Mouse (Mus musculus) forebrain, postnatal 0 days (tissue): ENCODE measurements around the gene Irf2bp2. TPM values are rescaled to one million over a fixed set of nuclear protein-coding genes. Genes with fewer than 3 reads are reported as not detected.
A peak's percentile ranks its signal among the peaks of the same experiment; 100 is the strongest.

Source experiments
- ATAC-seq: fragments of 200-750 bp; cut with Nextera tagmentation; 2 replicates; pipeline ENCODE4 v1.8.0; 2017; ENCODE audit warnings: mild to moderate bottlenecking, moderate library complexity
- DNase-seq: peaks from one replicate; pipeline ENCODE4 v3.0.0-alpha.2; 2015
- H3K27ac ChIP-seq: fragments of 300-500 bp; sonication (generic); 2 replicates; pipeline ENCODE4 v1.5.1; 2014; ENCODE audit warnings: low read depth, mild to moderate bottlenecking, antibody characterized with exemption, low read length, moderate library complexity, mixed read lengths
- H3K27me3 ChIP-seq: fragments of 300-500 bp; sonication (generic); 2 replicates; pipeline ENCODE4 v1.6.1; 2014; ENCODE audit warnings: mild to moderate bottlenecking, low read length, mixed read lengths; ENCODE audit not compliant: insufficient read depth
- H3K36me3 ChIP-seq: fragments of 300-500 bp; sonication (generic); 2 replicates; pipeline ENCODE4 v1.6.1; 2014; ENCODE audit warnings: mild to moderate bottlenecking, moderate library complexity; ENCODE audit not compliant: insufficient read depth
- H3K4me1 ChIP-seq: fragments of 300-500 bp; sonication (generic); 2 replicates; pipeline ENCODE4 v1.6.1; 2014; ENCODE audit warnings: antibody characterized with exemption; ENCODE audit not compliant: insufficient read depth
- H3K4me2 ChIP-seq: fragments of 300-500 bp; sonication (generic); 2 replicates; pipeline ENCODE4 v1.6.1; 2014; ENCODE audit warnings: low read depth, mild to moderate bottlenecking, moderate library complexity
- H3K4me3 ChIP-seq: fragments of 300-500 bp; sonication (generic); 2 replicates; pipeline ENCODE4 v1.5.1; 2014; ENCODE audit warnings: low read depth, low read length, mixed read lengths
- H3K9ac ChIP-seq: fragments of 300-500 bp; sonication (generic); 2 replicates; pipeline ENCODE4 v1.6.1; 2014; ENCODE audit warnings: mild to moderate bottlenecking
- H3K9me3 ChIP-seq: fragments of 300-500 bp; sonication (generic); 2 replicates; pipeline ENCODE4 v1.6.1; 2016; ENCODE audit warnings: low read length
- CTCF ChIP-seq: sonication (generic); IDR thresholded peaks from 2 replicates; pipeline ENCODE4 v1.5.1; 2016; ENCODE audit warnings: antibody characterized with exemption, control low read depth, low read depth
- WGBS: fragments of 180-500 bp; shearing (Covaris S2); extraction: QIAGEN DNeasy Blood & Tissue Kit; methylation state at CpG from one replicate; pipeline ENCODE4 v1.1.7; 2014; 5-methylcytosine and 5-hydroxymethylcytosine counted together
- polyA plus RNA-seq: library from polyadenylated mRNA; unstranded; fragments of >200 nt; fragmentation: Nextera tagmentation; extraction: Ambion mirVana; gene quantifications from 2 replicates; pipeline ENCODE4 v1.2.1, GENCODE M21; 2015
- total RNA-seq: library from RNA; depleted of rRNA; stranded (reverse); fragments of >200 nt; gene quantifications from 2 replicates; pipeline ENCODE4 v1.2.3, GENCODE M21; 2014

Gene Irf2bp2
- total and polyA plus RNA-seq, 2 experiments from 2014 or later = 8.4 to 88.6 TPM

GRCm38 (mm10) chr8:126591141-126591820 is 2.5 kb downstream of the Irf2bp2 start:
- TF ChIP-seq CTCF = peak; percentile 11; the same call in 1 of the 2 replicates
- peaks cover 15% of the 10 kb centered on the region for H3K4me1 ChIP-seq
- WGBS = 1% methylated on average over 20 of the region's 20 CpGs

GRCm38 (mm10) chr8:126590599-126590998 is 3.2 kb downstream of the Irf2bp2 start:
- Histone ChIP-seq H3K4me2 (peak overlapping the region; percentile 99), H3K9ac (peak overlapping the region; percentile 56), H3K4me1 (peaks cover 9% of the 10 kb centered on the region), H3K4me3 (peak overlapping the region; percentile 97), H3K9me3 (no peaks in the 10 kb centered on the region), H3K36me3 (peaks cover 7% of the 10 kb centered on the region; the same call in 1 of the 2 replicates), H3K27ac (0 out of 2 replicates have a peak overlapping the region, but pooled peaks have one; percentile 21), H3K27me3 (no peaks in the 10 kb centered on the region)
- DNase-seq (no peak), ATAC-seq (no peak)
- no peak for TF ChIP-seq CTCF
- 12% methylated on average over 4 of the region's 4 CpGs for WGBS

More at GRCm38 (mm10) chr8:126591141-126591820, 2.5 kb downstream of the Irf2bp2 start:
- H3K4me3 ChIP-seq = peak overlapping the region; percentile 97
- peak overlapping the region; percentile 99 for H3K4me2 ChIP-seq
- no peaks in the 10 kb centered on the region for H3K27me3 ChIP-seq
- H3K9ac ChIP-seq = peak overlapping the region; percentile 92
- no peaks in the 10 kb centered on the region for H3K9me3 ChIP-seq
- H3K36me3 ChIP-seq = peaks cover 7% of the 10 kb centered on the region; the same call in 1 of the 2 replicates
- peak overlapping the region; percentile 99 for H3K27ac ChIP-seq
- DNase-seq (no peak), ATAC-seq (no peak)

- Histone ChIP-seq H3K36me3 (peaks cover 7% of the 10 kb centered on the region; the same call in 1 of the 2 replicates), H3K27me3 (no peaks in the 10 kb centered on the region), H3K9ac (peak overlapping the region; percentile 56), H3K9me3 (no peaks in the 10 kb centered on the region), H3K27ac (peak overlapping the region; percentile 21; the same call in 1 of the 2 replicates), H3K4me2 (peak overlapping the region; percentile 99), H3K4me3 (peak overlapping the region; percentile 97), H3K4me1 (peaks cover 9% of the 10 kb centered on the region)
- WGBS = 3% methylated on average over 14 of the region's 14 CpGs
- no peak for ATAC-seq
- TF ChIP-seq CTCF = peak; percentile 33; the same call in 1 of the 2 replicates
- no peak for DNase-seq
These were observed 3.7 kb downstream of the Irf2bp2 start for GRCm38 (mm10) chr8:126590024-126590529.

GRCm38 (mm10) chr8:126589507-126590023 is 4.2 kb downstream of the Irf2bp2 start:
- H3K27ac ChIP-seq = peak overlapping the region; percentile 21; the same call in 1 of the 2 replicates
- peaks cover 7% of the 10 kb centered on the region; the same call in 1 of the 2 replicates for H3K36me3 ChIP-seq
- DNase-seq (no peak), ATAC-seq (no peak)
- 5% methylated on average over 1 of the region's 1 CpGs for WGBS
- H3K4me2 ChIP-seq = peak overlapping the region; percentile 99
- peaks cover 11% of the 10 kb centered on the region for H3K4me1 ChIP-seq
- no peak for TF ChIP-seq CTCF
- peak overlapping the region; percentile 56 for H3K9ac ChIP-seq
- no peaks in the 10 kb centered on the region for H3K27me3 ChIP-seq
- no peaks in the 10 kb centered on the region for H3K9me3 ChIP-seq
- H3K4me3 ChIP-seq = peak overlapping the region; percentile 97

GRCm38 (mm10) chr8:126588636-126589506 is 4.9 kb downstream of the Irf2bp2 start:
- peaks cover 7% of the 10 kb centered on the region; the same call in 1 of the 2 replicates for H3K36me3 ChIP-seq
- peak overlapping the region; percentile 97 for H3K4me3 ChIP-seq
- no peak for TF ChIP-seq CTCF
- H3K9ac ChIP-seq = peak overlapping the region; percentile 3; the same call in 1 of the 2 replicates
- H3K27me3 ChIP-seq = no peaks in the 10 kb centered on the region
- no peak overlapping the region for H3K27ac ChIP-seq
- 23% methylated on average over 11 of the region's 11 CpGs for WGBS
- no peak for ATAC-seq
- no peak for DNase-seq
- peaks cover 12% of the 10 kb centered on the region for H3K4me1 ChIP-seq
- H3K4me2 ChIP-seq = peak overlapping the region; percentile 99
- H3K9me3 ChIP-seq = no peaks in the 10 kb centered on the region

- WGBS = 68% methylated on average over 10 of the region's 10 CpGs
- peak overlapping the region; percentile 3; the same call in 1 of the 2 replicates for H3K9ac ChIP-seq
These were observed 5.8 kb downstream of the Irf2bp2 start for GRCm38 (mm10) chr8:126587836-126588503.

More at GRCm38 (mm10) chr8:126587836-126588503, 5.8 kb downstream of the Irf2bp2 start:
- Histone ChIP-seq H3K36me3 (peaks cover 7% of the 10 kb centered on the region; the same call in 1 of the 2 replicates), H3K4me3 (peak overlapping the region; percentile 97), H3K4me2 (peak overlapping the region; percentile 99), H3K9me3 (no peaks in the 10 kb centered on the region), H3K27ac (no peak overlapping the region), H3K27me3 (no peaks in the 10 kb centered on the region), H3K4me1 (peaks cover 17% of the 10 kb centered on the region)
- ATAC-seq = no peak
- no peak for DNase-seq
- TF ChIP-seq CTCF = no peak
